21 mouse cellular contexts compared by ENCODE assay signal in genomic region chr4:44582687-44583086, GRCm38 (mm10).
DNase-seq lines count a peak whose midpoint lies in the region; ATAC-seq lines count a peak whose summit lies in the region.
"Had no signal": no experiment of that assay in that cellular context is flagged by ENCODE, and none has a peak within 500 bp of the region (broad histone marks: within the 10 kb centered on the region; RNA-seq: fewer than 3 reads in every experiment).

No protein-coding gene starts in this region.

- H3K4me1 ChIP-seq in intestine, embryonic 15.5 days (replicated peaks) = no peaks in the 10 kb centered on the region
- H3K4me1 ChIP-seq: embryonic facial prominence, embryonic 13.5 days; embryonic facial prominence, embryonic 15.5 days; forebrain, embryonic 10.5 days; forebrain, embryonic 12.5 days had no signal

- no peak overlapping the region for H3K27ac ChIP-seq in intestine, embryonic 15.5 days
- H3K27ac ChIP-seq: embryonic facial prominence, embryonic 13.5 days; embryonic facial prominence, embryonic 15.5 days; forebrain, embryonic 10.5 days; forebrain, embryonic 12.5 days had no signal

- no peaks in the 10 kb centered on the region for H3K36me3 ChIP-seq in intestine, embryonic 15.5 days
- H3K36me3 ChIP-seq: embryonic facial prominence, embryonic 13.5 days; embryonic facial prominence, embryonic 15.5 days; forebrain, embryonic 10.5 days; forebrain, embryonic 12.5 days had no signal

- no peaks in the 10 kb centered on the region for H3K9me3 ChIP-seq in intestine, embryonic 15.5 days
- H3K9me3 ChIP-seq: embryonic facial prominence, embryonic 13.5 days; embryonic facial prominence, embryonic 15.5 days; forebrain, embryonic 10.5 days; forebrain, embryonic 12.5 days had no signal

- H3K9ac ChIP-seq in intestine, embryonic 15.5 days = no peak overlapping the region
- H3K9ac ChIP-seq: embryonic facial prominence, embryonic 13.5 days; embryonic facial prominence, embryonic 15.5 days; forebrain, embryonic 12.5 days had no signal

- 81% methylated on average over 4 of the region's 4 CpGs for WGBS in intestine, embryonic 15.5 days

- peak; percentile 30 for DNase-seq in 416B (ENCODE audit: low read depth)
- peak; percentile 66 for DNase-seq in MEL-GATA-1-ER (ENCODE audit: extremely low read depth, low read depth)
- no peak for DNase-seq in heart, postnatal 14 days
- DNase-seq: adrenal gland, adult 2 months; adrenal gland, postnatal 10 days; adrenal gland, postnatal 25 days; cerebellum, adult 11 months; cerebellum, adult 18-20 months; cerebellum, adult 8-10 months; cerebellum, adult 9-11 months; cerebellum, postnatal 14 days; embryo, embryonic 11 days had no signal

- H3K4me3 ChIP-seq in intestine, embryonic 15.5 days (replicated peaks) = no peak overlapping the region
- H3K4me3 ChIP-seq: embryonic facial prominence, embryonic 13.5 days; embryonic facial prominence, embryonic 15.5 days; erythroblast, embryonic 14.5 days; forebrain, embryonic 10.5 days; forebrain, embryonic 12.5 days had no signal

- no peaks in the 10 kb centered on the region for H3K27me3 ChIP-seq in intestine, embryonic 15.5 days (replicated peaks)
- H3K27me3 ChIP-seq: embryonic facial prominence, embryonic 13.5 days; embryonic facial prominence, embryonic 15.5 days had no signal

- no peak overlapping the region for H3K4me2 ChIP-seq in intestine, embryonic 15.5 days (replicated peaks)
- H3K4me2 ChIP-seq: embryonic facial prominence, embryonic 13.5 days; embryonic facial prominence, embryonic 15.5 days; forebrain, embryonic 12.5 days had no signal

- intact Hi-C loops in heart, postnatal 14 days (cut with DNase I) = no loop called here

- peak; percentile 44; the same call in 1 of the 2 replicates for ATAC-seq in megakaryocyte progenitor cell, adult 5-6 weeks (replicated peaks; ENCODE audit: poor library complexity)
- no peak for ATAC-seq in intestine, embryonic 15.5 days
- ATAC-seq: forebrain, embryonic 14.5 days; forebrain, embryonic 16.5 days had no signal

Comparison
In these comparisons a context has a peak if more than half of its experiments do, and no peak if none do; other contexts are left out.
1. DNase-seq: peak in 416B (single experiment) and MEL-GATA-1-ER (single experiment); none in heart, postnatal 14 days (0 of 2).